Mouse (Mus musculus) layer of hippocampus, adult 18-20 months (tissue): ENCODE data around the gene Lama4. TPM values are rescaled to one million over a fixed set of nuclear protein-coding genes. Genes with fewer than 3 reads are reported as not detected.

Experiments used
- DNase-seq, 2 experiments: peaks; one replicate each; pipeline ENCODE4 v3.0.0; 2022; ENCODE audit warnings: low spot score in 2 of 2
- total RNA-seq, 2 experiments: library from RNA; stranded (reverse); gene quantifications; 2 replicates each; pipeline ENCODE4 v1.2.3; 2021

The Lama4 gene
- total RNA-seq, 2 experiments from 2014 or later: 3.1 to 3.4 TPM

- no peak for DNase-seq
Observed at GRCm38 (mm10) chr10:38993632-38994424, 28.5 kb downstream of the Lama4 start.

- DNase-seq: no peak
Observed at GRCm38 (mm10) chr10:38994719-38995450, 29.6 kb downstream of the Lama4 start.

- no peak for DNase-seq
Observed at GRCm38 (mm10) chr10:38995896-38996295, 30.6 kb downstream of the Lama4 start.

- DNase-seq: no peak
Observed at GRCm38 (mm10) chr10:39000951-39001350, 35.6 kb downstream of the Lama4 start.

- no peak for DNase-seq
Observed at GRCm38 (mm10) chr10:39002521-39002920, 37.2 kb downstream of the Lama4 start.

- no peak for DNase-seq
Observed at GRCm38 (mm10) chr10:39003520-39003919, 38.2 kb downstream of the Lama4 start.

GRCm38 (mm10) chr10:39005494-39005893 lies 40.2 kb downstream of the Lama4 start:
- DNase-seq: no peak

- no peak for DNase-seq
Observed at GRCm38 (mm10) chr10:39006433-39007105, 41.3 kb downstream of the Lama4 start.

- no peak for DNase-seq
Observed at GRCm38 (mm10) chr10:39014836-39015235, 49.5 kb downstream of the Lama4 start.

- no peak for DNase-seq
Observed at GRCm38 (mm10) chr10:39017986-39018385, 52.7 kb downstream of the Lama4 start.

GRCm38 (mm10) chr10:39018635-39019034 lies 53.3 kb downstream of the Lama4 start:
- no peak for DNase-seq

GRCm38 (mm10) chr10:39023618-39024256 lies 58.4 kb downstream of the Lama4 start:
- DNase-seq: no peak

- no peak for DNase-seq
Observed at GRCm38 (mm10) chr10:39026529-39026928, 61.2 kb downstream of the Lama4 start.

GRCm38 (mm10) chr10:39027058-39027457 lies 61.7 kb downstream of the Lama4 start:
- no peak for DNase-seq

GRCm38 (mm10) chr10:39028403-39028802 lies 63.1 kb downstream of the Lama4 start:
- no peak for DNase-seq

- no peak for DNase-seq
Observed at GRCm38 (mm10) chr10:39029297-39030147, 64.2 kb downstream of the Lama4 start.

GRCm38 (mm10) chr10:39030148-39030685 lies 64.9 kb downstream of the Lama4 start:
- DNase-seq: no peak

GRCm38 (mm10) chr10:39039564-39039963 lies 74.2 kb downstream of the Lama4 start:
- peak in 1 of 2 experiments; percentile 22 for DNase-seq

- no peak for DNase-seq
Observed at GRCm38 (mm10) chr10:39040026-39040425, 74.7 kb downstream of the Lama4 start.

GRCm38 (mm10) chr10:39044476-39044995 lies 79.2 kb downstream of the Lama4 start:
- no peak for DNase-seq
